Mouse (Mus musculus) stomach, embryonic 14.5 days (tissue): Measurements from ENCODE around the gene Sorcs3. TPM values are rescaled to one million over a fixed set of nuclear protein-coding genes. Genes with fewer than 3 reads are reported as not detected.

Experiments used
- ATAC-seq: fragments of 200-750 bp; cut with Nextera tagmentation; 2 replicates; pipeline ENCODE4 v1.8.0; 2017; ENCODE audit warnings: low read depth, moderate TSS enrichment; ENCODE audit not compliant: insufficient number of reproducible peaks, insufficient read depth, low FRiP score
- H3K27ac ChIP-seq: fragments of 300-500 bp; sonication (generic); 2 replicates; pipeline ENCODE4 v1.5.1; 2014; ENCODE audit warnings: mild to moderate bottlenecking, low read length, moderate library complexity, mixed read lengths
- H3K27me3 ChIP-seq: fragments of 300-500 bp; sonication (generic); 2 replicates; pipeline ENCODE4 v1.6.1; 2014; ENCODE audit warnings: low read length, control low read depth, mixed read lengths; ENCODE audit not compliant: control insufficient read depth, insufficient read depth
- H3K36me3 ChIP-seq: fragments of 300-500 bp; sonication (generic); 2 replicates; pipeline ENCODE4 v1.6.1; 2014; ENCODE audit warnings: mild to moderate bottlenecking, control low read depth, low read length, moderate library complexity, mixed read lengths; ENCODE audit not compliant: control insufficient read depth, insufficient read depth
- H3K4me1 ChIP-seq: fragments of 300-500 bp; sonication (generic); 2 replicates; pipeline ENCODE4 v1.6.1; 2014; ENCODE audit warnings: low read length, control low read depth, mixed read lengths; ENCODE audit not compliant: control insufficient read depth, insufficient read depth
- H3K4me2 ChIP-seq: fragments of 300-500 bp; sonication (generic); replicated peaks from 2 replicates; pipeline ENCODE4 v1.6.1; 2014; ENCODE audit warnings: low read depth, low read length, control low read depth
- H3K4me3 ChIP-seq: fragments of 300-500 bp; sonication (generic); 2 replicates; pipeline ENCODE4 v1.5.1; 2014; ENCODE audit warnings: low read depth, low read length, control low read depth
- H3K9ac ChIP-seq: fragments of 300-500 bp; sonication (generic); replicated peaks from 2 replicates; pipeline ENCODE4 v1.6.1; 2014; ENCODE audit warnings: low read depth, mild to moderate bottlenecking, control low read depth, low read length, moderate library complexity, mixed read lengths
- H3K9me3 ChIP-seq: fragments of 300-500 bp; sonication (generic); 2 replicates; pipeline ENCODE4 v1.6.1; 2016; ENCODE audit warnings: low read depth, low read length, control low read depth; ENCODE audit not compliant: control insufficient read depth
- WGBS: fragments of 180-500 bp; shearing (Covaris S2); extraction: QIAGEN DNeasy Blood & Tissue Kit; methylation state at CpG from one replicate; pipeline ENCODE4 v1.1.7; 2014; 5-methylcytosine and 5-hydroxymethylcytosine counted together
- polyA plus RNA-seq: library from polyadenylated mRNA; unstranded; fragments of >200 nt; fragmentation: Nextera tagmentation; extraction: Ambion mirVana; gene quantifications from 2 replicates; pipeline ENCODE4 v1.2.1, GENCODE M21; 2014

Gene Sorcs3
- polyA plus RNA-seq, 1 experiment from 2014 or later, result 1.8 TPM

- Histone ChIP-seq H3K27me3 (no peaks in the 10 kb centered on the region), H3K9ac (no peak overlapping the region), H3K4me1 (no peaks in the 10 kb centered on the region), H3K27ac (no peak overlapping the region), H3K36me3 (no peaks in the 10 kb centered on the region), H3K9me3 (no peaks in the 10 kb centered on the region), H3K4me3 (no peak overlapping the region), H3K4me2 (no peak overlapping the region)
- 86% methylated on average over 7 of the region's 7 CpGs for WGBS
- no peak for ATAC-seq
These were observed 576.3 kb downstream of the Sorcs3 start for GRCm38 (mm10) chr19:48782024-48782721.

- H3K4me2 ChIP-seq, result no peak overlapping the region
- no peak overlapping the region for H3K27ac ChIP-seq
- H3K4me3 ChIP-seq, result no peak overlapping the region
- H3K4me1 ChIP-seq, result no peaks in the 10 kb centered on the region
- H3K36me3 ChIP-seq, result no peaks in the 10 kb centered on the region
- no peak for ATAC-seq
- H3K27me3 ChIP-seq, result no peaks in the 10 kb centered on the region
- 92% methylated on average over 4 of the region's 4 CpGs for WGBS
- no peaks in the 10 kb centered on the region for H3K9me3 ChIP-seq
- no peak overlapping the region for H3K9ac ChIP-seq
These were observed 581.4 kb downstream of the Sorcs3 start for GRCm38 (mm10) chr19:48787269-48787668.

DNA sequence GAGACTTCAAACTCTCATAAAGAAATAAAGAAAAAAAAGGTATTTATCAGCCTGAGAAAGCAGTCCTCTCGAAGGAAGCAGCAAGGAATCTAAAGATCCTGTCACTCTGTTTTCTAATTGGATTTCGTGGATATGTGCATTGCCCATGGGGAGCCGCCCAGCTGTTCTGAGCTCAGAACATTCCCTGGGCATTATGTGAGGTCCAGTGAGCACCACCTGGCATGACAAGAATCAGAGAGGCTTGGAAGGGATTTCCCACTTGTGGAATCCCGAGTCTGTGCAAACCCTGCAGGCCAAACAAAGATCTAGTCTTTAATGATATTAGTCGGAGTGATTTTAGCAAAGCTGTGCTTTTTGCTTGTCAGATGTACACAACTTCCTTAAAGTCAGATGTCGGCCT, 598.7 kb downstream of the Sorcs3 start:
- H3K27me3 ChIP-seq, result no peaks in the 10 kb centered on the region
- no peak overlapping the region for H3K9ac ChIP-seq
- H3K4me3 ChIP-seq, result no peak overlapping the region
- 63% methylated on average over 6 of the region's 6 CpGs for WGBS
- H3K36me3 ChIP-seq, result no peaks in the 10 kb centered on the region
- H3K4me1 ChIP-seq, result no peaks in the 10 kb centered on the region
- H3K9me3 ChIP-seq, result no peaks in the 10 kb centered on the region
- ATAC-seq, result no peak
- H3K4me2 ChIP-seq, result no peak overlapping the region
- H3K27ac ChIP-seq, result no peak overlapping the region

- H3K27ac ChIP-seq, result no peak overlapping the region
- WGBS, result 34% methylated on average over 3 of the region's 3 CpGs
- no peak for ATAC-seq
- H3K4me1 ChIP-seq, result no peaks in the 10 kb centered on the region
- no peaks in the 10 kb centered on the region for H3K36me3 ChIP-seq
- H3K27me3 ChIP-seq, result no peaks in the 10 kb centered on the region
- H3K9ac ChIP-seq, result no peak overlapping the region
- no peaks in the 10 kb centered on the region for H3K9me3 ChIP-seq
- no peak overlapping the region for H3K4me2 ChIP-seq
- no peak overlapping the region for H3K4me3 ChIP-seq
These were observed 605.7 kb downstream of the Sorcs3 start for GRCm38 (mm10) chr19:48811541-48811940.

GRCm38 (mm10) chr19:48813823-48814222, 608.0 kb downstream of the Sorcs3 start:
- Histone ChIP-seq H3K4me2 (no peak overlapping the region), H3K9ac (no peak overlapping the region), H3K27ac (no peak overlapping the region), H3K4me1 (no peaks in the 10 kb centered on the region), H3K9me3 (no peaks in the 10 kb centered on the region), H3K4me3 (no peak overlapping the region), H3K27me3 (no peaks in the 10 kb centered on the region), H3K36me3 (no peaks in the 10 kb centered on the region)
- 88% methylated on average over 4 of the region's 4 CpGs for WGBS
- ATAC-seq, result no peak

- H3K36me3 ChIP-seq, result no peaks in the 10 kb centered on the region
- H3K27ac ChIP-seq, result no peak overlapping the region
- WGBS, result 96% methylated on average over 3 of the region's 3 CpGs
- no peak for ATAC-seq
- H3K4me1 ChIP-seq, result no peaks in the 10 kb centered on the region
- H3K4me3 ChIP-seq, result no peak overlapping the region
- no peaks in the 10 kb centered on the region for H3K27me3 ChIP-seq
- H3K9me3 ChIP-seq, result no peaks in the 10 kb centered on the region
- H3K9ac ChIP-seq, result no peak overlapping the region
- H3K4me2 ChIP-seq, result no peak overlapping the region
These were observed 609.2 kb downstream of the Sorcs3 start for GRCm38 (mm10) chr19:48815064-48815463.

- no peaks in the 10 kb centered on the region for H3K4me1 ChIP-seq
- no peaks in the 10 kb centered on the region for H3K36me3 ChIP-seq
- H3K9ac ChIP-seq, result no peak overlapping the region
- H3K4me3 ChIP-seq, result no peak overlapping the region
- 67% methylated on average over 5 of the region's 5 CpGs for WGBS
- no peak overlapping the region for H3K4me2 ChIP-seq
- no peaks in the 10 kb centered on the region for H3K9me3 ChIP-seq
- no peak overlapping the region for H3K27ac ChIP-seq
- ATAC-seq, result peak; percentile 28; the same call in 1 of the 2 replicates
- H3K27me3 ChIP-seq, result no peaks in the 10 kb centered on the region
These were observed 614.9 kb downstream of the Sorcs3 start for GRCm38 (mm10) chr19:48820493-48821282.

DNA sequence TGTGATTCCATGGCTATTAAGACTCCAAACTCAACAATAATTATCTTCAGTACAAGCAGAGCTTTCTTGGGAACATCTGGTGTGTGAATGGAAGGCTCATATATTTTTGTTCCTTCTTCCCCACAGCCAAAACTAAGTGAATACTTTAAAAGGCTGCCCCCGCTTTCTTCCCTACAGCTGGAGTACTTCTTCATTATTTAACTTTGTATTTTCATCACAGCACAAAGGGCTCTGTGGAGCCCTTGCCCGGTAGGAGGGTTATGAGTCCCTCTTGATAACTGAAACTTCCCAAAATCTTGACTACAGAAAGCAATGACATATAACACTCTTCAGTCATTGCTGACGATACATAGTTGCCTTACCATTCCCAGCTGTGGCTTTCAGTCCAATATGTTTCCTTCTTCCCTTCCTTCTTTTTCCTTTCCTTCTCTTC, 615.5 kb downstream of the Sorcs3 start:
- no peaks in the 10 kb centered on the region for H3K27me3 ChIP-seq
- no peak overlapping the region for H3K4me3 ChIP-seq
- H3K4me2 ChIP-seq, result no peak overlapping the region
- 65% methylated on average over 3 of the region's 3 CpGs for WGBS
- H3K9ac ChIP-seq, result no peak overlapping the region
- H3K9me3 ChIP-seq, result no peaks in the 10 kb centered on the region
- no peak for ATAC-seq
- no peak overlapping the region for H3K27ac ChIP-seq
- no peaks in the 10 kb centered on the region for H3K4me1 ChIP-seq
- H3K36me3 ChIP-seq, result no peaks in the 10 kb centered on the region
